Mouse (Mus musculus) hindbrain, embryonic 13.5 days (tissue): ENCODE measurements around the gene Prss33. TPM values are rescaled to one million over a fixed set of nuclear protein-coding genes. Genes with fewer than 3 reads are reported as not detected.
A peak's percentile ranks its signal among the peaks of the same experiment; 100 is the strongest.

Experiments used
- ATAC-seq: fragments of 200-750 bp; cut with Nextera tagmentation; 2 replicates; pipeline ENCODE4 v1.8.0; 2017; ENCODE audit warnings: moderate TSS enrichment; ENCODE audit not compliant: low FRiP score
- H3K27ac ChIP-seq: fragments of 300-500 bp; sonication (generic); 2 replicates; pipeline ENCODE4 v1.5.1; 2015; ENCODE audit warnings: inconsistent platforms, mild to moderate bottlenecking, moderate library complexity
- H3K27me3 ChIP-seq: fragments of 300-500 bp; sonication (generic); 2 replicates; pipeline ENCODE4 v1.6.1; 2015; ENCODE audit warnings: mild to moderate bottlenecking, inconsistent platforms
- H3K36me3 ChIP-seq: fragments of 300-500 bp; sonication (generic); 2 replicates; pipeline ENCODE4 v1.6.1; 2015; ENCODE audit warnings: mild to moderate bottlenecking, inconsistent platforms
- H3K4me1 ChIP-seq: fragments of 300-500 bp; sonication (generic); replicated peaks from 2 replicates; pipeline ENCODE4 v1.6.1; 2015; ENCODE audit warnings: inconsistent platforms
- H3K4me2 ChIP-seq: fragments of 300-500 bp; sonication (generic); 2 replicates; pipeline ENCODE4 v1.6.1; 2015; ENCODE audit warnings: inconsistent platforms, mild to moderate bottlenecking, moderate library complexity
- H3K4me3 ChIP-seq: fragments of 300-500 bp; sonication (generic); 2 replicates; pipeline ENCODE4 v1.5.1; 2015; ENCODE audit warnings: mild to moderate bottlenecking, inconsistent platforms
- H3K9ac ChIP-seq: fragments of 300-500 bp; sonication (generic); 2 replicates; pipeline ENCODE4 v1.6.1; 2015; ENCODE audit warnings: mild to moderate bottlenecking, inconsistent platforms
- H3K9me3 ChIP-seq: fragments of 300-500 bp; sonication (generic); 2 replicates; pipeline ENCODE4 v1.6.1; 2016; ENCODE audit warnings: inconsistent platforms
- WGBS: fragments of 180-500 bp; shearing (Covaris S2); methylation state at CpG from one replicate; pipeline ENCODE4 v1.1.7; 2015; 5-methylcytosine and 5-hydroxymethylcytosine counted together
- polyA plus RNA-seq: library from polyadenylated mRNA; unstranded; fragments of >200 nt; fragmentation: Nextera tagmentation; extraction: Ambion mirVana; gene quantifications from 2 replicates; pipeline ENCODE4 v1.2.1, GENCODE M21; 2015

Prss33 gene
- polyA plus RNA-seq, 1 experiment from 2014 or later: 0.30 TPM

- no peak overlapping the region for H3K27ac ChIP-seq
- H3K4me1 ChIP-seq: peaks cover 10% of the 10 kb centered on the region
- peaks cover 19% of the 10 kb centered on the region; the same call in 1 of the 2 replicates for H3K9me3 ChIP-seq
- no peak overlapping the region for H3K4me3 ChIP-seq
- ATAC-seq: 0 out of 2 replicates have a peak, but pooled peaks have one; percentile 30
- WGBS: 80% methylated on average over 6 of the region's 6 CpGs
- peaks cover 99% of the 10 kb centered on the region for H3K36me3 ChIP-seq
- H3K4me2 ChIP-seq: no peak overlapping the region
- no peaks in the 10 kb centered on the region for H3K27me3 ChIP-seq
- no peak overlapping the region for H3K9ac ChIP-seq
Observed at GRCm38 (mm10) chr17:23822094-23822493, 13.8 kb downstream of the Prss33 start.

GRCm38 (mm10) chr17:23820731-23821130 lies 15.1 kb downstream of the Prss33 start:
- H3K4me3 ChIP-seq: no peak overlapping the region
- no peak overlapping the region for H3K9ac ChIP-seq
- 96% methylated on average over 5 of the region's 5 CpGs for WGBS
- H3K9me3 ChIP-seq: peaks cover 20% of the 10 kb centered on the region; the same call in 1 of the 2 replicates
- H3K27me3 ChIP-seq: no peaks in the 10 kb centered on the region
- no peak overlapping the region for H3K4me2 ChIP-seq
- ATAC-seq: no peak
- H3K36me3 ChIP-seq: peaks cover 100% of the 10 kb centered on the region
- H3K27ac ChIP-seq: no peak overlapping the region
- H3K4me1 ChIP-seq: no peaks in the 10 kb centered on the region

GRCm38 (mm10) chr17:23819235-23819634 lies 16.6 kb downstream of the Prss33 start:
- Histone ChIP-seq H3K36me3 (peaks cover 99% of the 10 kb centered on the region), H3K4me2 (no peak overlapping the region), H3K27me3 (no peaks in the 10 kb centered on the region), H3K27ac (no peak overlapping the region), H3K4me1 (no peaks in the 10 kb centered on the region), H3K4me3 (no peak overlapping the region), H3K9ac (no peak overlapping the region), H3K9me3 (peaks cover 22% of the 10 kb centered on the region; the same call in 1 of the 2 replicates)
- 98% methylated on average over 25 of the region's 25 CpGs for WGBS
- ATAC-seq: no peak

GRCm38 (mm10) chr17:23818579-23818978 lies 17.3 kb downstream of the Prss33 start:
- Histone ChIP-seq H3K9ac (no peak overlapping the region), H3K4me3 (no peak overlapping the region), H3K36me3 (peaks cover 98% of the 10 kb centered on the region), H3K9me3 (peaks cover 22% of the 10 kb centered on the region; the same call in 1 of the 2 replicates), H3K4me2 (no peak overlapping the region), H3K4me1 (no peaks in the 10 kb centered on the region), H3K27ac (no peak overlapping the region), H3K27me3 (no peaks in the 10 kb centered on the region)
- 98% methylated on average over 8 of the region's 8 CpGs for WGBS
- no peak for ATAC-seq

- peaks cover 94% of the 10 kb centered on the region for H3K36me3 ChIP-seq
- H3K9me3 ChIP-seq: peaks cover 22% of the 10 kb centered on the region; the same call in 1 of the 2 replicates
- H3K4me3 ChIP-seq: no peak overlapping the region
- ATAC-seq: no peak
- WGBS: over 99% methylated on average over 16 of the region's 16 CpGs
- H3K4me2 ChIP-seq: no peak overlapping the region
- no peaks in the 10 kb centered on the region for H3K27me3 ChIP-seq
- no peak overlapping the region for H3K9ac ChIP-seq
- H3K4me1 ChIP-seq: no peaks in the 10 kb centered on the region
- no peak overlapping the region for H3K27ac ChIP-seq
Observed at GRCm38 (mm10) chr17:23815641-23816040, 20.2 kb downstream of the Prss33 start.

GRCm38 (mm10) chr17:23807918-23808317 lies 27.9 kb downstream of the Prss33 start:
- H3K9me3 ChIP-seq: no peaks in the 10 kb centered on the region
- WGBS: 95% methylated on average over 3 of the region's 3 CpGs
- no peaks in the 10 kb centered on the region for H3K27me3 ChIP-seq
- no peak overlapping the region for H3K4me3 ChIP-seq
- H3K36me3 ChIP-seq: peaks cover 51% of the 10 kb centered on the region
- no peak overlapping the region for H3K9ac ChIP-seq
- H3K4me1 ChIP-seq: peaks cover 40% of the 10 kb centered on the region
- H3K27ac ChIP-seq: no peak overlapping the region
- no peak overlapping the region for H3K4me2 ChIP-seq
- ATAC-seq: no peak

- Histone ChIP-seq H3K4me1 (peaks cover 40% of the 10 kb centered on the region), H3K9me3 (no peaks in the 10 kb centered on the region), H3K9ac (0 out of 2 replicates have a peak overlapping the region, but pooled peaks have one; percentile 21), H3K4me2 (peak overlapping the region; percentile 29), H3K4me3 (0 out of 2 replicates have a peak overlapping the region, but pooled peaks have one; percentile 4), H3K27me3 (no peaks in the 10 kb centered on the region), H3K36me3 (peaks cover 43% of the 10 kb centered on the region), H3K27ac (peak overlapping the region; percentile 37; the same call in 1 of the 2 replicates)
- WGBS: 85% methylated on average over 25 of the region's 25 CpGs
- no peak for ATAC-seq
Observed at GRCm38 (mm10) chr17:23806867-23807266, 29.0 kb downstream of the Prss33 start.

GRCm38 (mm10) chr17:23804426-23805085 lies 31.3 kb downstream of the Prss33 start:
- 4% methylated on average over 8 of the region's 8 CpGs for WGBS
- Histone ChIP-seq H3K4me3 (peak overlapping the region; percentile 91), H3K27ac (no peak overlapping the region), H3K27me3 (no peaks in the 10 kb centered on the region), H3K9me3 (no peaks in the 10 kb centered on the region), H3K36me3 (peaks cover 27% of the 10 kb centered on the region), H3K9ac (peak overlapping the region; percentile 96), H3K4me1 (peaks cover 40% of the 10 kb centered on the region), H3K4me2 (peak overlapping the region; percentile 92)
- no peak for ATAC-seq

- no peaks in the 10 kb centered on the region for H3K9me3 ChIP-seq
- H3K4me1 ChIP-seq: peaks cover 40% of the 10 kb centered on the region
- 1% methylated on average over 56 of the region's 83 CpGs for WGBS
- H3K4me2 ChIP-seq: peak overlapping the region; percentile 92
- peak overlapping the region; percentile 96 for H3K9ac ChIP-seq
- ATAC-seq: peak; percentile 76
- H3K4me3 ChIP-seq: peak overlapping the region; percentile 91
- H3K27ac ChIP-seq: peak overlapping the region; percentile 99
- peaks cover 17% of the 10 kb centered on the region for H3K36me3 ChIP-seq
- no peaks in the 10 kb centered on the region for H3K27me3 ChIP-seq
Observed at GRCm38 (mm10) chr17:23803366-23804041, 32.4 kb downstream of the Prss33 start.

- peak; percentile 98 for ATAC-seq
- H3K4me3 ChIP-seq: peak overlapping the region; percentile 91
- 0% methylated on average over 55 of the region's 60 CpGs for WGBS
Observed at GRCm38 (mm10) chr17:23802746-23803365, 33.0 kb downstream of the Prss33 start.

GRCm38 (mm10) chr17:23801627-23802026 lies 34.2 kb downstream of the Prss33 start:
- WGBS: 92% methylated on average over 10 of the region's 10 CpGs
- ATAC-seq: no peak

More at GRCm38 (mm10) chr17:23802746-23803365, 33.0 kb downstream of the Prss33 start:
- Histone ChIP-seq H3K36me3 (peaks cover 15% of the 10 kb centered on the region), H3K9ac (peak overlapping the region; percentile 96), H3K27me3 (no peaks in the 10 kb centered on the region), H3K4me2 (peak overlapping the region; percentile 92), H3K27ac (peak overlapping the region; percentile 99), H3K9me3 (no peaks in the 10 kb centered on the region), H3K4me1 (peaks cover 38% of the 10 kb centered on the region)

GRCm38 (mm10) chr17:23797316-23797715 lies 38.5 kb downstream of the Prss33 start:
- no peak for ATAC-seq
- peaks cover 5% of the 10 kb centered on the region; the same call in 1 of the 2 replicates for H3K4me1 ChIP-seq

More at GRCm38 (mm10) chr17:23801627-23802026, 34.2 kb downstream of the Prss33 start:
- H3K9ac ChIP-seq: no peak overlapping the region
- no peak overlapping the region for H3K27ac ChIP-seq
- no peak overlapping the region for H3K4me3 ChIP-seq
- no peaks in the 10 kb centered on the region for H3K27me3 ChIP-seq
- no peak overlapping the region for H3K4me2 ChIP-seq
- no peaks in the 10 kb centered on the region for H3K9me3 ChIP-seq
- H3K4me1 ChIP-seq: peaks cover 26% of the 10 kb centered on the region
- peaks cover 18% of the 10 kb centered on the region for H3K36me3 ChIP-seq

More at GRCm38 (mm10) chr17:23797316-23797715, 38.5 kb downstream of the Prss33 start:
- 83% methylated on average over 7 of the region's 7 CpGs for WGBS
- H3K4me3 ChIP-seq: no peak overlapping the region
- no peak overlapping the region for H3K27ac ChIP-seq
- H3K36me3 ChIP-seq: peaks cover 18% of the 10 kb centered on the region
- H3K9ac ChIP-seq: no peak overlapping the region
- no peaks in the 10 kb centered on the region for H3K27me3 ChIP-seq
- H3K9me3 ChIP-seq: no peaks in the 10 kb centered on the region
- no peak overlapping the region for H3K4me2 ChIP-seq
